Mouse (Mus musculus) duodenum, adult 2 months (tissue): ENCODE data around the gene Sdhaf1. TPM values are rescaled to one million over a fixed set of nuclear protein-coding genes. Genes with fewer than 3 reads are reported as not detected.

Source experiments
- polyA plus RNA-seq: library from polyadenylated mRNA; depleted of rRNA; stranded (reverse); fragments of >200 nt; gene quantifications from 2 replicates; pipeline ENCODE4 v1.2.3, GENCODE M21; 2012; ENCODE audit warnings: low replicate concordance; rRNA removed

The Sdhaf1 gene
- 32.9 and 60.3 TPM in 2 replicates for polyA plus RNA-seq

DNA sequence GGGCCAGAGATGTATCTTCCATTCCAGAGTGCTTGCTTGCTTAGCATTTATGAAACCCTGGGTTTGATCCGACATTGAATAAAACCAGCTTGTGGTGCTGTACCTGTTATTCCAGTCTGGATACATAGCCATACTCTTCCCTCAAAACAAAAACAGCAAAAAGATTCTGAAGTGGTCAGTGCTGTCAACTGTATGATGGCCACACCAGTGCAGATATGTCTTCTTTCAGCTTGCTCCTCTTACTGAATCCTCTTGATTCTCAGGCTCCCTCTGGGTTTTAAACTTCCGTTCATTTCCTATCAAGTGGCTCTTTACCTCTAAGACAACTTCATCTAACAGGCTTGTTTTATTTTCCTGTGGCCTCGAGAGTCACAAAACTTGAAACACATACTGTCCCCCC is at the start of gene Sdhaf1:
Gene Sdhaf1, minus strand, starts transcription at position 101 of the 400 bp plus-strand sequence.

DNA sequence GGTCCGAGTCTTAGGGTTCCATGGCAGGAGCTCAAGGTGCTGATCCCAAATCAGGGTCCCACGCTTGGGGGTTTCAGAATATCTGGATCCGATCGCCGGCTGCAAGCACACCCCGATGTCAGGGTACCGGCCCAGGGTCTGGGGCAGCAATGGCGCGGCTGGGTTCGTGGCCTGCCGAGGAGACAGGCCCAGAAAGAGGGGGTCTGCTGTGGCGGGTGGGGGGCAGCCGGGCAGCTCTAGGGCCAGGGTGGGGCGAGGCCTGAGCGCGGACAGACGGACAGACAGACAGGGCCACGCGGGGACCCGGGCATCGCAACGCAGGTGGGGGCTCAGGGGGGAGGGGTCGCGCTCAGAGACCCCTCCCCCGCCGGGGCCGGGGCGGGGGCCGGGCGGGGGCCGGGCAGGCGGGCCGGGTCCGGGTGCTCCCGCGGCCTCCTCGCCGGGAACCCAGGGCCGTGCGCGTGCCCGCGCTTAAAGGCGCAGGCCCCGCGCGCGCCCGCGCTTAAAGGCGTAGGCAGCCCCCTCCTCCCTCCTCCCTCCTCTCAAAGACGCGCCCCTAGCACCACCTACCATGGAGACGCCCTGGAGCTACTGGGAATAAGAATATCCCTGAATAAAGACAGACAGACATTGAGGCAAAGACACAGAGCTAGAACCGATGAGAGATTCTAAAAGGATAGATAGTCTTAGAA is 39.1 kb upstream of the Sdhaf1 start, which contains the start of gene Lrfn3:
Gene Lrfn3, minus strand, starts transcription at position 121 of the 692 bp plus-strand sequence.

DNA sequence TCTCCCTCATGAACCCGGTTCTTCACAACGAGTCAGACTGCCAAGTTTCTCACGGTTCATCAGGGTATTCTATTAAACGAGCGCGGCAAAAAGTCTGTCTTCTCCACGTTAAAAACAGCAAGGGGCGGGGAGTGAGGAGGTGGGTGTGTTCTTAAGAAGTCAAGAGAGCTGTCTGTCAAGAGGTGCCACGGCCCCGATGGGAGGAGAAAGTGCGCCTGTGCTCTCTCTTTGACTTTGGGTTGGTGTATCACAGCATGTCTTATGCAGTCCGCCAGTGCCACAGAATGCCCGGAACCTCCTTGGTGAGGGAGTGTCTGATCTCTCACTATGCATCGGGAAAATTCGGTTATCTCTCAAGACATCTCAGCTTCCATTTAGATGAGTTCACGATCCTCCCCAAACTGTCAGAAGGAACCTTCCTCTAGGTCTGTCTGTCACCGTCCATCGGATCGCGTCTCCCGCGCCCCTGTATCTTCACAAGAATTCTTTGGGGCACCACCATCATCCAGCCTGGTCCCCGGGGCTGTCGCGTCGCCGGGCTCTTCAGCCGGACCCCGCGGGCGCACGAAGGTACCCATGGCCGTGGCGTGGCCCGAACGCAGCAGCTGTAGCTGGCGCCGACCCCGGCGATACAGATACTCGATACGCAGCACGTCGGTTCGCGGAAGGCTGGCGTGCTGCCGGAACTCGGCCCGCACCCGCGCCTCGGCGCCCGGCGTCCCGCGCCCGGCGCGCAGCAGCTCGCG is 2.0 kb downstream of the Sdhaf1 start, which contains the start of gene E130208F15Rik:
Gene E130208F15Rik, plus strand, starts transcription at position 202 of the 746 bp plus-strand sequence.

DNA sequence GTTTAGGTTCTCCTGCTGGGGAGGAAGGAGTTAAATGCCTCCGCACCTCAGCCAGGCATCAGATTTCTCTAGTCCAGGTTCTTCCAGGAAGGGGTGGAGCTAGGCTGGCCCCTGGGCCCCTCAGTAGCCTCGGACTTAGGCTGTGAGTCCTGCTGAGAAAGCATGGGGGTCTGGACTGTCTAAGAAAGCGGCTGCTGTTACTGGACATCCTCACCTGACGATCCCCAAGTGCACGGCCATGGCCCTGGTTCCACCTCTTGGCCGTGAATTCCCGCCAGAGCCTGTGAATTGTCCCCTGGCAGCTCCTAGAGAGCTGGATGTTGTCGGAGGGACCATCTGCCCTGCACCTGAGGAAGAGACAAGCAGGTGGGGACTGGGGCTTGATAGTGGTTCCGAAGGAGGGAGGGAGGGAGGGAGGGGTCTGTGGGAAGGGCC is 9.0 kb downstream of the Sdhaf1 start, which contains the start of gene Syne4:
Gene Syne4, plus strand, starts transcription at position 87 of the 435 bp plus-strand sequence.

DNA sequence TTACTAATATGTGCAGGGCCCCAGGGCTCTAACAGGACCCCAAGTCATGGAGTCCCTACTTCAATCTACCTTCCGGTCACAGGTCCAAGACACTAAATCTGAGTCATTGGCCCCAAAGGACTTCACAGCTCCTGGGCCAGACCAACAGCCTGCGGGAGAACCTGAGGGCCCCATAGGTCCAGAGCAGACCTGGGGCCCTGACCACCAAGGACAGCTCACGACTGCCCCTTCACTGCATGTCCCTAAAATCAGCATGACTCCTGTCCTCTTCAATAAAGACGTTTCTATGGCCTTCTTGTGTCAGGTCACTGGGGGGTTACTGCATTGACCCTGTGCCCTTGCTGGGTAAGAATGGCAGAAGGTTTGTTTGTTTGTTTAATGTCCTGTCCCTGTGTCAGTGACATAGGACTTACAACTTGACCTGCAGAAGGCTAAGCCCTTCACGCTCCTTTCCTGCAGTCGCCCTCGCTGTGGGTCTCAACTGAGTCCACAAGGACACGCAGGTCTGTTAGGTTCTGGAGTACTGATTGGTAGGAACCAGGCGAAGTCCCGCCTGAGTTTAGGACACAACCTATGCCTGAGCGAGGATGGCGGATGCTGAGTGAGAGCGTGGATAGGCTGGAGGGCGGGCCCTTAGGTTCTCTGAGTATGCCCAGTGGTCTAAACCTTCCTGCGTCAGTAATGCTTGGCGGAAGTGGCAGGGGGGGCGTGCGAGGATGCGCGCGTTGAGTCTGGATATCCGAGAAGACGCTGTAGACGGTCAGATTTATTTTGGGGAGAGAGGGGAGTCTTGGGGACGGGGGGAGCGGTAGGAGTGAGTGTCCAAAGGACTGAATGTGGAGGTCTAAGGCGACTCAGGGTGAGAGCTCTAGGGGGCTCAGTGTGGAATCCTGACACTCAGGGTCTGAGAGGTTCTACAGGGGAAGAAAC is 15.4 kb downstream of the Sdhaf1 start, which contains the start of gene Alkbh6:
Gene Alkbh6, plus strand, starts transcription at position 642 of the 930 bp plus-strand sequence.

DNA sequence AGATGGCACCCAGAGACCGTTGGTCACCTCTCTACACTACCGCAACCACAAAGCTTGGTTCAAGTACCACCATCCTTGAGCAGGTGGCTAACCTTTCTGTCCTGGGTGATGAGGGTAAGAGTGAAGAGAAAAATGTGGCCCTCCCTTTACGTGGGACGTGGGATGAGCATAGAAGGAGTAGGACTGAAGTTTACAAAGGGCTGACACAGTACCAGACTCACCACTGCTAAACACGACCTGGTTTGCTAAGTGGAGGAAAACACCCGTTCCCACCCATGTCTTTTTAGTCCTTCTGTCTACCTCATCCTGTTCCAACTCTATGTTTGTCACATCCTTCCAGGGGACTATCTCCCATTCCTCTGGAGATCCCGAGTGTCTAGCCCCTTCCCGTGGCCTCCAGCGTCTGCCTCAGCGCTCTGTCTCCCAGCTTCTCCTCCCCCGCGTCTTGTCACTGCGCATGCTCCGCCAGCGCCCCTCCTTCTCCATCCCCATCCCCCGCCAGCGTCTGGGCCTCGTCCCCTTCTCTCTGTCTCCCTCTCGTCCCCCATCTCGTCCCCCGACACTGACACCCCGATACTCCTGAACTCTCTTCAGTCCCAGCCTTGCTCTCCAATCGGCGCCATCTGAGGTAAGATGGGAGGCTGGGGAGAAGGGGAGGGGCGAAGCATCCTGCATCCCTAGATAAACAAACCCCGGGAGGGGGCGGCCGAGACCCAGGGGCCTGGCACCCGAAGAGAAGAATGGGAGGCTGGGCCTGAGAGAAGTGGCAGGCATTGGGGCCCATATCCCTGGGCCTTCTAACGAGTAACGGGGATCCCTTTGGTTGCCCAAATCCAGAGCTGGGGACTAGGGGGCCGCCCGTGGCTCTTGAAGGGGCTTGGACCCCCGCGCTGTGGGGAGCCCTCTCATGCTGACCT is 32.2 kb downstream of the Sdhaf1 start, which contains the start of gene Clip3:
Gene Clip3, plus strand, starts transcription at position 514 of the 917 bp plus-strand sequence.

DNA sequence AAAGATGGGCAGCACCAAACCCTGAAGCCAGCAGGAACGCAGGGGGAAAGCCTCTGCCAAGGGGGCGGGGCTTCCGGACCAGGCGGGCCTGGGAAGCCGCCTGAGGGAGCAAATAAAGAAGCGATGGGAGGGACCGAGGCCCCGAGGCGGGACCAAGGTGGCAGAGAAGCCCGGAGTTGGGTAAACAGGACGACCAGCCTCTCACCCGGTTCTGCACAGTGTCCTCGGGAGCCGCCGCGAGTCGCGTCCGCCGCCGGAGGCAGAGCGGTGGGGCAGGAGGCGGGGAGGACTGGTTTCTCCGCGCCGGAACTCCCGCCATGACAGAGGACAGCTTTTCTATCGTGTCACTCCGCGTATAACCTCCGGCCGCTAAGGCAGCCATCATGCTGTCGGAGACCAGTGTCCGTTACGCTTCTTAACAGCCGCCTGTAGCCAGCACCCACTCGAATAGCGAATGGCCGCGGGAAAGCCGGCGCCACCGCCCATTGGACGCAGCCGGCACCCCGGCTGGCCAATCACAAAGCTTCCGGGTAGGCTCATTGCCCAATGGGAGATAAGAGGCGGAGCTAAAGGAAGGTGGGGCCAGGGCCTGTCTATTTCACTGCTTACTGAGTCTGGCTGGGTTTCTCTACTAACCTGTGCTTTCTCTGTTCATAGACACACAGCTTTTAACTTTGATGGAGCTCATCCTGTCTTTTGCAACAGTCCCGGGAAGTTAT is 43.6 kb downstream of the Sdhaf1 start, which contains the start of the genes Thap8 and Wdr62:
Gene Thap8, plus strand, starts transcription at position 144 of the 719 bp plus-strand sequence.
Gene Wdr62, minus strand, starts transcription at position 469 of the 719 bp plus-strand sequence.

Other genes with a start within 250 kb of the Sdhaf1 start
- 0.14 TPM in 1 of 2 replicates, not detected in the other for gene Gm26920, start 233.5 kb downstream of the Sdhaf1 start, polyA plus RNA-seq
- gene Zfp566, start 233.4 kb downstream of the Sdhaf1 start, polyA plus RNA-seq, result 0.65 and 0.99 TPM in 2 replicates
- 3.1 and 6.6 TPM in 2 replicates for gene Zfp260, start 229.1 kb downstream of the Sdhaf1 start, polyA plus RNA-seq
- 0.23 TPM in 1 of 2 replicates, not detected in the other for gene Zfp382, start 202.0 kb downstream of the Sdhaf1 start, polyA plus RNA-seq
- 1.4 and 1.6 TPM in 2 replicates for gene Zfp146, start 154.1 kb downstream of the Sdhaf1 start, polyA plus RNA-seq
- 40.1 and 164 TPM in 2 replicates for gene Cox7a1, start 139.8 kb downstream of the Sdhaf1 start, polyA plus RNA-seq
- 492 and 665 TPM in 2 replicates for gene Capns1, start 125.1 kb downstream of the Sdhaf1 start, polyA plus RNA-seq
- 76.0 and 78.7 TPM in 2 replicates for gene Polr2i, start 91.9 kb downstream of the Sdhaf1 start, polyA plus RNA-seq
- 23.6 and 33.8 TPM in 2 replicates for gene Tbcb, start 91.6 kb downstream of the Sdhaf1 start, polyA plus RNA-seq
- gene Ovol3, start 88.2 kb downstream of the Sdhaf1 start, polyA plus RNA-seq, result not detected in 2 replicates
- gene Thap8, start 43.8 kb downstream of the Sdhaf1 start, polyA plus RNA-seq, result 0.14 TPM in 1 of 2 replicates, not detected in the other
- 13.0 and 14.3 TPM in 2 replicates for gene Wdr62, start 43.5 kb downstream of the Sdhaf1 start, polyA plus RNA-seq
- gene Clip3, start 32.2 kb downstream of the Sdhaf1 start, polyA plus RNA-seq, result 3.8 and 4.8 TPM in 2 replicates
- 154 and 160 TPM in 2 replicates for gene Alkbh6, start 15.2 kb downstream of the Sdhaf1 start, polyA plus RNA-seq
- gene Syne4, start 9.1 kb downstream of the Sdhaf1 start, polyA plus RNA-seq, result 9.8 and 29.1 TPM in 2 replicates
- 1.2 and 2.4 TPM in 2 replicates for gene E130208F15Rik, start 2.2 kb downstream of the Sdhaf1 start, polyA plus RNA-seq
- gene Lrfn3, start 38.9 kb upstream of the Sdhaf1 start, polyA plus RNA-seq, result 27.9 and 30.8 TPM in 2 replicates
- gene Tyrobp, start 89.9 kb upstream of the Sdhaf1 start, polyA plus RNA-seq, result 49.1 and 124 TPM in 2 replicates
- 11.5 and 53.7 TPM in 2 replicates for gene Hcst, start 96.0 kb upstream of the Sdhaf1 start, polyA plus RNA-seq
- 5.3 and 8.6 TPM in 2 replicates for gene Nfkbid, start 97.8 kb upstream of the Sdhaf1 start, polyA plus RNA-seq
- 24.5 and 168 TPM in 2 replicates for gene Aplp1, start 121.6 kb upstream of the Sdhaf1 start, polyA plus RNA-seq
- gene Kirrel2, start 133.8 kb upstream of the Sdhaf1 start, polyA plus RNA-seq, result 0.39 TPM in 1 of 2 replicates, not detected in the other
- gene Nphs1, start 134.4 kb upstream of the Sdhaf1 start, polyA plus RNA-seq, result 2.5 TPM in 1 of 2 replicates, not detected in the other
- gene Prodh2, start 169.7 kb upstream of the Sdhaf1 start, polyA plus RNA-seq, result 2.3 and 37.6 TPM in 2 replicates
- gene Arhgap33, start 211.2 kb upstream of the Sdhaf1 start, polyA plus RNA-seq, result 10.8 and 15.1 TPM in 2 replicates
- 56.3 and 114 TPM in 2 replicates for gene Hspb6, start 228.3 kb upstream of the Sdhaf1 start, polyA plus RNA-seq
- gene Proser3, start 228.4 kb upstream of the Sdhaf1 start, polyA plus RNA-seq, result 3.6 and 5.5 TPM in 2 replicates
- 28.6 and 40.9 TPM in 2 replicates for gene Lin37, start 235.9 kb upstream of the Sdhaf1 start, polyA plus RNA-seq
- 56.6 and 64.2 TPM in 2 replicates for gene U2af1l4, start 239.4 kb upstream of the Sdhaf1 start, polyA plus RNA-seq
- gene Gm49396, start 239.4 kb upstream of the Sdhaf1 start, polyA plus RNA-seq, result 0.55 and 1.2 TPM in 2 replicates
- 105 and 155 TPM in 2 replicates for gene Psenen, start 239.7 kb upstream of the Sdhaf1 start, polyA plus RNA-seq
- gene Igflr1, start 241.5 kb upstream of the Sdhaf1 start, polyA plus RNA-seq, result 12.6 and 14.4 TPM in 2 replicates